Mouse (Mus musculus): Measurements from ENCODE around the gene Hbq1a. TPM values are rescaled to one million over a fixed set of nuclear protein-coding genes. Genes with fewer than 3 reads are reported as not detected.

Hbq1a gene
- polyA plus RNA-seq, 1 experiment from 2014 or later = 1.4 TPM

- WGBS = 30% methylated on average over 6 of the region's 6 CpGs
- peak; percentile 30 for DNase-seq
- H3K36me3 ChIP-seq (ENCODE audit: control insufficient read depth, insufficient read depth, low read length) = peaks cover 6% of the 10 kb centered on the region; the same call in 1 of the 2 replicates
- peaks cover 7% of the 10 kb centered on the region; the same call in 1 of the 2 replicates for H3K4me1 ChIP-seq (ENCODE audit: control insufficient read depth, insufficient read depth, low read length)
- H3K4me3 ChIP-seq (replicated peaks; ENCODE audit: low read depth, low read length) = peak overlapping the region; percentile 91
- H3K4me2 ChIP-seq (ENCODE audit: low read length) = peak overlapping the region; percentile 65
- H3K27ac ChIP-seq (replicated peaks; ENCODE audit: low read depth, low read length) = peak overlapping the region; percentile 97
- H3K9me3 ChIP-seq (ENCODE audit: control insufficient read depth, low read length) = no peaks in the 10 kb centered on the region
- no peaks in the 10 kb centered on the region for H3K27me3 ChIP-seq (ENCODE audit: control insufficient read depth, insufficient read depth, low read length)
- peak overlapping the region; percentile 95 for H3K9ac ChIP-seq (replicated peaks; ENCODE audit: low read length)
- no peak for ATAC-seq (ENCODE audit: low FRiP score, low TSS enrichment)
Measured at GRCm38 (mm10) chr11:32266776-32267175, 33.1 kb upstream of the Hbq1a start.

GRCm38 (mm10) chr11:32267188-32267884 is 32.5 kb upstream of the Hbq1a start, which contains the start of gene Nprl3:
Nprl3 (minus strand) TSS chr11:32267707.
- H3K36me3 ChIP-seq (ENCODE audit: control insufficient read depth, insufficient read depth, low read length) = 0 out of 2 replicates have a peak, but pooled peaks cover 5% of the 10 kb centered on the region
- H3K9ac ChIP-seq (replicated peaks; ENCODE audit: low read length) = peak within 1 kb of the TSS; percentile 95
- ATAC-seq (ENCODE audit: low FRiP score, low TSS enrichment) = peak; percentile 98
- under 1% methylated on average over 54 of the region's 54 CpGs for WGBS
- peak within 1 kb of the TSS; percentile 91 for H3K4me3 ChIP-seq (replicated peaks; ENCODE audit: low read depth, low read length)
- H3K27ac ChIP-seq (replicated peaks; ENCODE audit: low read depth, low read length) = peak within 1 kb of the TSS; percentile 97
- peaks cover 7% of the 10 kb centered on the region; the same call in 1 of the 2 replicates for H3K4me1 ChIP-seq (ENCODE audit: control insufficient read depth, insufficient read depth, low read length)
- no peaks in the 10 kb centered on the region for H3K27me3 ChIP-seq (ENCODE audit: control insufficient read depth, insufficient read depth, low read length)
- H3K4me2 ChIP-seq (ENCODE audit: low read length) = peak within 1 kb of the TSS; percentile 65
- H3K9me3 ChIP-seq (ENCODE audit: control insufficient read depth, low read length) = no peaks in the 10 kb centered on the region
- DNase-seq = peak; percentile 99

- Histone ChIP-seq H3K4me2 (ENCODE audit: low read length) (peak overlapping the region; percentile 65), H3K9me3 (ENCODE audit: control insufficient read depth, low read length) (no peaks in the 10 kb centered on the region), H3K27ac (replicated peaks; ENCODE audit: low read depth, low read length) (peak overlapping the region; percentile 97), H3K36me3 (ENCODE audit: control insufficient read depth, insufficient read depth, low read length) (0 out of 2 replicates have a peak, but pooled peaks cover under 1% of the 10 kb centered on the region), H3K27me3 (ENCODE audit: control insufficient read depth, insufficient read depth, low read length) (no peaks in the 10 kb centered on the region), H3K4me1 (ENCODE audit: control insufficient read depth, insufficient read depth, low read length) (peaks cover 7% of the 10 kb centered on the region; the same call in 1 of the 2 replicates), H3K4me3 (replicated peaks; ENCODE audit: low read depth, low read length) (peak overlapping the region; percentile 91), H3K9ac (replicated peaks; ENCODE audit: low read length) (peak overlapping the region; percentile 95)
- peak; percentile 49; the same call in 1 of the 2 replicates for ATAC-seq (ENCODE audit: low FRiP score, low TSS enrichment)
- DNase-seq = peak; percentile 8
- WGBS = 22% methylated on average over 5 of the region's 5 CpGs
Measured at GRCm38 (mm10) chr11:32267964-32268363, 31.9 kb upstream of the Hbq1a start.

- no peaks in the 10 kb centered on the region for H3K36me3 ChIP-seq (ENCODE audit: control insufficient read depth, insufficient read depth, low read length)
Measured at GRCm38 (mm10) chr11:32268952-32269351, 30.9 kb upstream of the Hbq1a start.

GRCm38 (mm10) chr11:32271178-32271577 is 28.7 kb upstream of the Hbq1a start:
- Histone ChIP-seq H3K27me3 (ENCODE audit: control insufficient read depth, insufficient read depth, low read length) (no peaks in the 10 kb centered on the region), H3K4me1 (ENCODE audit: control insufficient read depth, insufficient read depth, low read length) (peaks cover 7% of the 10 kb centered on the region; the same call in 1 of the 2 replicates), H3K9me3 (ENCODE audit: control insufficient read depth, low read length) (no peaks in the 10 kb centered on the region), H3K9ac (replicated peaks; ENCODE audit: low read length) (no peak overlapping the region), H3K27ac (replicated peaks; ENCODE audit: low read depth, low read length) (no peak overlapping the region), H3K36me3 (ENCODE audit: control insufficient read depth, insufficient read depth, low read length) (no peaks in the 10 kb centered on the region), H3K4me3 (replicated peaks; ENCODE audit: low read depth, low read length) (no peak overlapping the region), H3K4me2 (ENCODE audit: low read length) (no peak overlapping the region)
- 54% methylated on average over 4 of the region's 4 CpGs for WGBS
- no peak for DNase-seq
- ATAC-seq (ENCODE audit: low FRiP score, low TSS enrichment) = no peak

More at GRCm38 (mm10) chr11:32268952-32269351, 30.9 kb upstream of the Hbq1a start:
- no peak for ATAC-seq (ENCODE audit: low FRiP score, low TSS enrichment)
- WGBS = 84% methylated on average over 5 of the region's 5 CpGs
- Histone ChIP-seq H3K4me1 (ENCODE audit: control insufficient read depth, insufficient read depth, low read length) (peaks cover 7% of the 10 kb centered on the region; the same call in 1 of the 2 replicates), H3K9ac (replicated peaks; ENCODE audit: low read length) (no peak overlapping the region), H3K4me2 (ENCODE audit: low read length) (no peak overlapping the region), H3K4me3 (replicated peaks; ENCODE audit: low read depth, low read length) (no peak overlapping the region), H3K27me3 (ENCODE audit: control insufficient read depth, insufficient read depth, low read length) (no peaks in the 10 kb centered on the region), H3K9me3 (ENCODE audit: control insufficient read depth, low read length) (no peaks in the 10 kb centered on the region), H3K27ac (replicated peaks; ENCODE audit: low read depth, low read length) (no peak overlapping the region)
- no peak for DNase-seq

GRCm38 (mm10) chr11:32276347-32276746 is 23.5 kb upstream of the Hbq1a start, which contains the start of gene Hba-x:
Hba-x (plus strand) TSS chr11:32276400.
- H3K4me3 ChIP-seq (replicated peaks; ENCODE audit: low read depth, low read length) = no peak within 1 kb of the TSS
- H3K4me1 ChIP-seq (ENCODE audit: control insufficient read depth, insufficient read depth, low read length) = no peaks in the 10 kb centered on the region
- 71% methylated on average over 3 of the region's 3 CpGs for WGBS
- no peaks in the 10 kb centered on the region for H3K9me3 ChIP-seq (ENCODE audit: control insufficient read depth, low read length)
- H3K27me3 ChIP-seq (ENCODE audit: control insufficient read depth, insufficient read depth, low read length) = no peaks in the 10 kb centered on the region
- H3K36me3 ChIP-seq (ENCODE audit: control insufficient read depth, insufficient read depth, low read length) = no peaks in the 10 kb centered on the region
- DNase-seq (no peak), ATAC-seq (ENCODE audit: low FRiP score, low TSS enrichment) (no peak)
- H3K27ac ChIP-seq (replicated peaks; ENCODE audit: low read depth, low read length) = no peak within 1 kb of the TSS
- H3K9ac ChIP-seq (replicated peaks; ENCODE audit: low read length) = no peak within 1 kb of the TSS
- no peak within 1 kb of the TSS for H3K4me2 ChIP-seq (ENCODE audit: low read length)

- no peaks in the 10 kb centered on the region for H3K4me1 ChIP-seq (ENCODE audit: control insufficient read depth, insufficient read depth, low read length)
- no peak for ATAC-seq (ENCODE audit: low FRiP score, low TSS enrichment)
- H3K36me3 ChIP-seq (ENCODE audit: control insufficient read depth, insufficient read depth, low read length) = no peaks in the 10 kb centered on the region
- no peaks in the 10 kb centered on the region for H3K9me3 ChIP-seq (ENCODE audit: control insufficient read depth, low read length)
- no peak overlapping the region for H3K27ac ChIP-seq (replicated peaks; ENCODE audit: low read depth, low read length)
- DNase-seq = no peak
- no peak overlapping the region for H3K4me2 ChIP-seq (ENCODE audit: low read length)
- WGBS = 73% methylated on average over 21 of the region's 21 CpGs
- H3K9ac ChIP-seq (replicated peaks; ENCODE audit: low read length) = no peak overlapping the region
- H3K4me3 ChIP-seq (replicated peaks; ENCODE audit: low read depth, low read length) = no peak overlapping the region
- no peaks in the 10 kb centered on the region for H3K27me3 ChIP-seq (ENCODE audit: control insufficient read depth, insufficient read depth, low read length)
Measured at GRCm38 (mm10) chr11:32277736-32278457, 22.0 kb upstream of the Hbq1a start.

- H3K36me3 ChIP-seq (ENCODE audit: control insufficient read depth, insufficient read depth, low read length) = no peaks in the 10 kb centered on the region
- no peaks in the 10 kb centered on the region for H3K9me3 ChIP-seq (ENCODE audit: control insufficient read depth, low read length)
- H3K27me3 ChIP-seq (ENCODE audit: control insufficient read depth, insufficient read depth, low read length) = no peaks in the 10 kb centered on the region
- H3K9ac ChIP-seq (replicated peaks; ENCODE audit: low read length) = no peak overlapping the region
- WGBS = 82% methylated on average over 12 of the region's 12 CpGs
- no peak overlapping the region for H3K4me3 ChIP-seq (replicated peaks; ENCODE audit: low read depth, low read length)
- H3K27ac ChIP-seq (replicated peaks; ENCODE audit: low read depth, low read length) = no peak overlapping the region
- DNase-seq = no peak
- no peak for ATAC-seq (ENCODE audit: low FRiP score, low TSS enrichment)
- no peaks in the 10 kb centered on the region for H3K4me1 ChIP-seq (ENCODE audit: control insufficient read depth, insufficient read depth, low read length)
- H3K4me2 ChIP-seq (ENCODE audit: low read length) = no peak overlapping the region
Measured at GRCm38 (mm10) chr11:32278458-32278957, 21.4 kb upstream of the Hbq1a start.
